Comparison of ENCODE assay signal across 9 mouse cellular contexts in genomic region chr14:45553854-45554253, GRCm38 (mm10). TPM values are rescaled to one million over a fixed set of nuclear protein-coding genes. Genes with fewer than 3 reads are reported as not detected.
DNase-seq lines count a peak whose midpoint lies in the region; ATAC-seq and TF ChIP-seq lines count a peak whose summit lies in the region.
"Had no signal": no experiment of that assay in that cellular context is flagged by ENCODE, and none has a peak within 500 bp of the region (broad histone marks: within the 10 kb centered on the region; RNA-seq: fewer than 3 reads in every experiment).

No protein-coding gene starts in this region.

- H3K27ac ChIP-seq in liver, adult 2 months (replicated peaks; ENCODE audit: insufficient read depth, low read depth, low read length): no peak overlapping the region
- no peak overlapping the region for H3K27ac ChIP-seq in liver, embryonic 11.5 days (ENCODE audit: low read depth, low read length)
- H3K27ac ChIP-seq: liver, embryonic 15.5 days had no signal

- H3K79me2 ChIP-seq in liver, adult 2 months (ENCODE audit: control insufficient read depth, insufficient read depth, low read length): no peaks in the 10 kb centered on the region

- H3K36me3 ChIP-seq in liver, adult 2 months (ENCODE audit: control insufficient read depth, insufficient read depth, low read length): no peaks in the 10 kb centered on the region
- no peaks in the 10 kb centered on the region for H3K36me3 ChIP-seq in liver, embryonic 11.5 days (ENCODE audit: control insufficient read depth, insufficient read depth, low read length)
- H3K36me3 ChIP-seq: liver, embryonic 15.5 days had no signal

- TF ChIP-seq POLR2A in liver, adult 2 months (IDR thresholded peaks at IDR 0.05; ENCODE audit: extremely low read depth, insufficient read depth, low read length): no peak

- H3K4me2 ChIP-seq in liver, embryonic 11.5 days: no peak overlapping the region
- H3K4me2 ChIP-seq: liver, embryonic 15.5 days had no signal

- no peak overlapping the region for H3K4me3 ChIP-seq in liver, adult 2 months (ENCODE audit: insufficient read depth, low read depth, low read length)
- H3K4me3 ChIP-seq in liver, embryonic 11.5 days (ENCODE audit: low read depth, low read length): no peak overlapping the region
- H3K4me3 ChIP-seq: liver, embryonic 15.5 days had no signal

- peak; percentile 69 for DNase-seq in adrenal gland, postnatal 10 days
- DNase-seq in adrenal gland, adult 8-10 months: no peak
- DNase-seq in liver, adult 2 months (ENCODE audit: extremely low read depth, low read depth, low spot score): peak; percentile 36
- no peak for DNase-seq in liver, embryonic 11.5 days (ENCODE audit: low spot score)
- peak; percentile 66 for DNase-seq in kidney, adult 9 months
- peak; percentile 54 for DNase-seq in ovary, postnatal 36 days (ENCODE audit: low spot score)
- DNase-seq in urinary bladder, postnatal 10 days (ENCODE audit: low spot score): no peak

- H3K4me1 ChIP-seq in liver, adult 2 months (ENCODE audit: control insufficient read depth, insufficient read depth, low read length): peaks cover 3% of the 10 kb centered on the region
- H3K4me1 ChIP-seq in liver, embryonic 11.5 days (replicated peaks; ENCODE audit: control insufficient read depth, insufficient read depth, low read length): no peaks in the 10 kb centered on the region
- H3K4me1 ChIP-seq: liver, embryonic 15.5 days had no signal

- H3K27me3 ChIP-seq in liver, adult 2 months (ENCODE audit: control insufficient read depth, insufficient read depth, low read length): no peaks in the 10 kb centered on the region
- H3K27me3 ChIP-seq in liver, embryonic 11.5 days (replicated peaks; ENCODE audit: control insufficient read depth, insufficient read depth, low read length): no peaks in the 10 kb centered on the region
- H3K27me3 ChIP-seq: liver, embryonic 15.5 days had no signal

- no peak overlapping the region for H3K9ac ChIP-seq in liver, adult 2 months (ENCODE audit: low read depth, low read length)
- no peak overlapping the region for H3K9ac ChIP-seq in liver, embryonic 11.5 days (ENCODE audit: low read depth, low read length)
- H3K9ac ChIP-seq: liver, embryonic 15.5 days had no signal

- no peaks in the 10 kb centered on the region for H3K9me3 ChIP-seq in liver, embryonic 11.5 days (ENCODE audit: control insufficient read depth, low read length)
- H3K9me3 ChIP-seq: liver, embryonic 15.5 days had no signal

- TF ChIP-seq CTCF in liver, adult 2 months (IDR thresholded peaks at IDR 0.05; ENCODE audit: low read depth, low read length): no peak

- 50% methylated on average over 2 of the region's 2 CpGs for WGBS in liver, adult 2 months
- WGBS in liver, embryonic 11.5 days: 74% methylated on average over 2 of the region's 2 CpGs

- no peak for ATAC-seq in liver, embryonic 11.5 days (replicated peaks; ENCODE audit: low FRiP score)
- no peak for ATAC-seq in erythroid progenitor cell, adult 5-6 weeks (replicated peaks; ENCODE audit: low FRiP score, poor library complexity, severe bottlenecking)

RNA-seq across cellular contexts. Expression of gene Fermt2, which starts 23.9 kb away (rescaled TPM):
- 100 to 1,000 TPM; 160 to 178 TPM for total RNA-seq in adrenal gland, postnatal 10 days (2021)
- 100 to 1,000 TPM in 2 of 4 experiments, 10 to 100 TPM in 2; 57.4 to 113 (median 98.9) TPM for total RNA-seq in adrenal gland, adult 8-10 months (2022)
- 95.1 and 104 TPM in 2 replicates for total RNA-seq in liver, adult 2 months (2014; rRNA removed)
- polyA plus RNA-seq in liver, adult 2 months (2012; rRNA removed): 37.4 and 49.7 TPM in 2 replicates
- polyA plus RNA-seq in liver, embryonic 11.5 days (2014; fragmentation: Nextera tagmentation; extraction: Ambion mirVana): 57.6 and 61.9 TPM in 2 replicates
- total RNA-seq in erythroid progenitor cell, adult 5-6 weeks (2015; ENCODE audit: low replicate concordance): not detected in 2 replicates
- 0.51 and 0.91 TPM in 2 replicates for total RNA-seq in erythroid progenitor cell, adult 5-6 weeks (2017; ENCODE audit: low replicate concordance)

Comparison
In these comparisons a context has a peak if more than half of its experiments do, and no peak if none do; other contexts are left out.
1. DNase-seq: peak in adrenal gland, postnatal 10 days (single experiment), liver, adult 2 months (single experiment), kidney, adult 9 months (single experiment) and ovary, postnatal 36 days (single experiment); none in adrenal gland, adult 8-10 months (single experiment), liver, embryonic 11.5 days (single experiment) and urinary bladder, postnatal 10 days (single experiment).
2. RNA of gene Fermt2, which starts 23.9 kb away (total RNA-seq): 160 to 178 TPM in adrenal gland, postnatal 10 days, 95.1 to 104 TPM in liver, adult 2 months and 57.4 to 113 TPM in adrenal gland, adult 8-10 months; 0.51 to 0.91 TPM in erythroid progenitor cell, adult 5-6 weeks; every median in the first group is over 10 times any median in the second.